Mouse (Mus musculus) adrenal gland (tissue): ENCODE results near the gene Pofut2.

Source experiments
- intact Hi-C: fragments of 180-260 bp; cut with DNase I; formaldehyde crosslinking; loops from one replicate; pipeline ENCODE4 v1.15.1; 2025

The Pofut2 gene

GRCm38 (mm10) chr10:77260166-77260875 lies 1.3 kb downstream of the Pofut2 start:
- intact Hi-C loops: no loop called here

DNA sequence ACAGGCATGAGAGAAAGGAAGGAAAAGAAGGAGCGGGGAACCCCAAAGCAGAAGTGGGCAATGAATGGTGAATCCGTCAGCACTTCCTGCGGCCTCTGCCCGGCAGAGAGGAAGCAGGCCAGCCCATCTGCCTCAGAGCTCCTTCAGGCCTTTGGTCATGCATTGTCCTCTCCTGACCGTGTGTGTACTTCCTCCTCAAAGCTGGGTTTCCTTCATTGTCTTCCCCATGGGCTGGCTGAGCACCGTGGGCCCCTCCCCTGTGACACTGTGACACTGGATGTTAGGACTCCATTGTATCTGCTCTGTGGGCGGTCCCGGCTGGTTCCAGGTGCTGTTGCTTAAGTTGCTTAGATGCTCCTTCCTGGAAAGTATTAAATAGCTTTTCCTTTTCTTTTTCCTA lies 7.3 kb downstream of the Pofut2 start:
- intact Hi-C loops: no loop called here

DNA sequence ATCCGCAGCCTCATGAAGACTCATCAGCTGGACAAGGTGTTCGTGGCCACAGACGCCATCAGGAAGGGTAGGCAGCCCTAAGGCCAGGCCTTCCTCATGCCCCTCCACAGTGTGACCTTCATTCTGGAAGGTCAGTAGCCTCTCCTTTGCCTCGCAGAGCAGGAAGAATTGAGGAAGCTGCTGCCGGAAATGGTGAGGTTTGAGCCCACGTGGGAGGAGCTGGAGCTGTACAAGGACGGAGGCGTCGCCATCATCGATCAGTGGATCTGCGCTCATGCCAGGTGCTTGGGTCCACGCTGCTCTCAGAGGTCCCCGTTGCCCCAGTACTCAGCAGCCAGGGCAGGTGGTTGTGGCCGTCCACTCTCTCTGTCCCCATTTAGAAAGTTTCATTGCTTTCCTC lies 8.0 kb downstream of the Pofut2 start:
- intact Hi-C loops: no loop called here

DNA sequence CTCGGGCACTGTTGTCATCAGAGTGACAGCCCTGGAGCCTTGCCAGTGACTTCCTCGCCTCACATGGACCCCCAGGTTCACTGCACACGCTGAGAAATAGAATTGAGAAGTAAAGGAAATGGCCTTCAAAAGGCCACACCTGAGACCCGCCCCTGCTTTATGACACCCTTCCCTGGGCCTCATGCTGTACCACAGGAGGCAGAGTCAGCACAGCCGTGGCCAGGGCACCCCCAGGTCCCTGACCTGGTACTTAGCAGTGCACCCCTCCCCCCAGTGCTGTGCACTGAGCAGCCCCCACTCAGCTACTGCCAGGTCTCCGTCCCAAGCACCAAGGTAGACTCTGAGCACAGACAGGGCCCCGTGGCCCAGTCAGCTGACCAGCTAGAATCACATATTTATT lies 10.1 kb downstream of the Pofut2 start:
- intact Hi-C loops: no loop called here

DNA sequence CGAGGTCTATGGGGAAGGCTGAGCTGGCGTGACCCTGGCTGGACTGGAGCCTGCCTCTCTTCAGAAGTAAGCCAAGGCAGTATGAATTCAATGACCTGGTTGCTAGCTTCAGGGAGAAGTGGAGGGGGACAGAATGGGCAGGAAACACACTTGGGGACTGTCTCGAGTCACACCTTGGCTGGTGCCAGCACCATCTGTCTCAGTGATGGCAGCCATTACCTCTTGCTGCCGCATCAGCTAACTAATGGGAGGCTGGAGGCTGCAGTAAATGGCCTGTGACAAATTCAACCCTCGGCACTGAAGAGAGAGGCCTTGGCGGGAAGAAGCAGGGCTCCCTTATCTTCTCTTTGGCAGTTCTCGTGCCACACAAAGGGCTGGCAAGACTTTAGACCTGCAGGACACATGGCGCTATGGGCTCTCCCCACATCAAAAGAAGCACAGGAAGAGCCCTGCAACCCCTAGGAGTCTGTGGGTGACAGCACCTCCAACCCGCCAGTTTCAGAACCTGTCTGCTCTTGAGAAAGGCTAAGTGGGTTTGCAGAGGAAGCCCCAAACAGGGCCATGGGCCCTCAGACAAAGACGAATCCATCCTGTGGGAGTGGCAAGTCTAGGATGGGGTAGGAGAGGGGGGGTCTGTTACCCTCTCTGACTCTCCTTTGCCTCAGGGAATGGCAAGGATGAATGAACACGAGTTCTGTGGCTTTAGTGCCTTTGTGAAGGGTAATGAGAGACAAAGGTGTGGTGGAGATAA lies 14.1 kb downstream of the Pofut2 start:
- intact Hi-C loops: no loop called here

DNA sequence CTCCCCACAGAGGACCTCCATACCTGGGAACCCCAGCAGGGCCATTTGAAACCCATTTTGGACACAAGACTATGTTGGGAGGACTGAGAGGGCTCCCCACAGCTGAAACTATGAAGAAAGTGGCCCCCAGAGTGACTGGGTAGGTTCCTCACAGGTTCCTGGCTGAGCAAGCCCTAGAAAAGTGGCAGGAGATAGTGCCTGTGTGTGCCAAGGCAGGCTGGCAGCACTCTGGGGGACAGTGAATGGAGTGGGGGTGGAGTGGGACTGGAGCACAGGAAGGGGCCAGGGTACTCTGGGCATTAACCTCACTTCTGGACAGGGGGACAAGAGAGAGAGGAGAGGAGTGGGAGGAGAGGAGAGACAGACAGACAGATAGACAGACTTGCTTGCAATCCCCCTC lies 14.8 kb downstream of the Pofut2 start:
- intact Hi-C loops: no loop called here

DNA sequence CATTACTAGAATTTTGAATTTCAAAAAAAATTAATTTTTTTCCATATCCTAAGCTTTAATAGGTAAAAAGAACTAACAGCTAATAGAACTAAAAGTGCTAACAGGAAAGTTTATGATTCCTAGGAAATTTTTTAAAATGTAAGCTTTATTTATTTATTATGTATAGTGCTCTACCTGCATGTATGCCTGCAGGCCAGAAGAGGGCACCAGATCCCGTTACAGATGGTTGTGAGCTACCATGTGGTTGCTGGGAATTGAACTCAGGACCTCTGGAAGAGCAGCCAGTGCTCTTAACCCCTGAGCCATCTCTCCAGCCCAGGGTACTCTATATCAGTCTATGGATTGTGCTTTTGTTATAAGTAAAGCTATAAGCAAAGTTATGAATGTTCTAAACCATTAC lies 23.1 kb downstream of the Pofut2 start:
- intact Hi-C loops: loop anchor here (1.0 to 2.0 kb wide), 2 partner anchors 71 to 227 kb away; no protein-coding TSS in a partner anchor

- intact Hi-C loops: loop anchor here (1.0 to 2.0 kb wide), 2 partner anchors 70 to 226 kb away; no protein-coding TSS in a partner anchor
These were observed 23.8 kb downstream of the Pofut2 start for GRCm38 (mm10) chr10:77282822-77283221.

- intact Hi-C loops: loop anchor here (5.0 kb wide), 1 partner anchor 277 kb away; no protein-coding TSS in a partner anchor
These were observed 25.8 kb downstream of the Pofut2 start for GRCm38 (mm10) chr10:77284832-77285231.

- intact Hi-C loops: loop anchor here (5.0 kb wide), 1 partner anchor 275 kb away; no protein-coding TSS in a partner anchor
These were observed 28.6 kb downstream of the Pofut2 start for GRCm38 (mm10) chr10:77287626-77288025.

DNA sequence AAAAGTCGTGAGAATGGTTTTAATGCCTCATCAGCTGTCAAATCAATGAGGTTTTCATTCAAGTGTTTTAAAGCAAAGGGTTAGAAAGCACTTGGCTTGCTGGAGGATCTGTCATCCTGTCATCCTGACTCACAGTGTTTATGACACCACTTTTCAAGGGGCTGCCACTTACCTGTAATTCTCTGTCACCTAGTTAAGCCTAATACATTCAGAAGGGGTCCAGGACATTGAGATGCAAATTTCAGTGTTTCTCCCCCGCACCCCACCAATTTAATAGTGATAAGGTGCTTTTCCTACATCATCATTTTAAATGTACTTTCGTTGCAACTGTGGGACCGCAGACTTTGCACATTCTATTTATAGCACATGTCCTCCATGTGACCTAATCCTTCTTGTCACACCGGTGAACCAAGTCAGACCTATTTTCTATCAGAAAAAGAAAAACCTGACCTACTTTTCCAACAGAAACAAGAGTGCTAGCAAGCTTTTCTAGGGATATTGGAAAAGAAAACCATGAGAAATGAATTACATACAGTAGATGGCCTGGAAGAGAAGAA lies 29.7 kb downstream of the Pofut2 start:
- intact Hi-C loops: loop anchor here (5.0 kb wide), 1 partner anchor 274 kb away; no protein-coding TSS in a partner anchor

DNA sequence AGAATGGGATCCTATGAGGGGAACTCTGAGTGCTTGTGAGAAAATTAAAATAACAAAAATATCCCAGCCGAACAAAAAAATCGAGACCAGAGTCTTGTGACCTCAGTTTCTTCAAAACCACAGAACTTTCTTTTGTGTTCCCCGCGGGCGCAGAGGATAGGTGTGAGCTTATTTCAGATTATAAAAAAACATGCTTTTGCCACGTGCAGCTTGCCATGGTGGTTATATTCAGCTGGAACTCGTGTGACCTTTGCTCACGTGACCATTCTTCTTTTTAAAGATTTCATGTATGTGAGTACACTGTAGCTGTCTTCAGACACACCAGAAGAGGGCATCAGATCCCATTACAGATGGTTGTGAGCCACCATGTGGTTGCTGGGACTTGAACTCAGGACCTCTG lies 30.5 kb downstream of the Pofut2 start:
- intact Hi-C loops: loop anchor here (5.0 kb wide), 1 partner anchor 273 kb away; no protein-coding TSS in a partner anchor

- intact Hi-C loops: no loop called here
These were observed 31.8 kb downstream of the Pofut2 start for GRCm38 (mm10) chr10:77290624-77291366.

DNA sequence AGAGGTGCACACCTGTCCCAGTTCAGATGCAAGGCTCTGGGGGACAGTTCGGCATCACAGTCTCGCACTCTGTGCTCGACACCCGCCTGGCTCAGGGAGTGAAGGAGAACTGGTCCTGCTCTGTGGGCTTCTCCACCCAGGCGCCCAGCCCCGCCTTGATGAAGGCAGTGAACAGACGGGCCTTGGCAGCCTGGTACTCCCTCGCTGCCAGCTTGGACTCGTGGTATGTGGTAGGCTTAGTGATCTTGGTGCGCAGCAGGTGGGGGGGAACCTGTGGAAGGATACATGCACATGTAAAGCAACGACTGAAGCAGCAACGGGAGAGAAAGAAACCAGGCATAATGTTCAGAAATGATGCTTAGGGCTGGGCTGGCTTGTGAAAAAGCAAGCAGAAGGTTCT lies 35.7 kb downstream of the Pofut2 start:
- intact Hi-C loops: no loop called here

DNA sequence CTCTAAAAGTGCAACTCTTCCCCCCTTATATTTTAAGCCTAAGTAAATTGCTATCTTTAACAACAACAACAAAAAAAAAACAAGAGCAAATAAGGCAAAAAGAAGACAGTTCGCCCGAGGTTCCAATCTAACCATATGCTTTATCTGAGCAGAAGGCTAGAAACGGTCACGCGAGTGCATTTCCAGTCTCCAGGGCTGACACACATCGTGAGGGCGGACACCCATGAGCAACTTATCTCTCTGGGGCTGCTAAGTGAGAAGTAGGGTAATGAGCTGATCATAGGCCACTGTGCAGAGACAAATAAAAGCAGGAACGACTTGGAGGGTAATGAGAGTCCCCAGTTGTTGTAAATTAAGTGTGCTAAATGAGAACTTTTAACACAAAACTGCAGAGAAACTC lies 39.6 kb downstream of the Pofut2 start:
- intact Hi-C loops: no loop called here

DNA sequence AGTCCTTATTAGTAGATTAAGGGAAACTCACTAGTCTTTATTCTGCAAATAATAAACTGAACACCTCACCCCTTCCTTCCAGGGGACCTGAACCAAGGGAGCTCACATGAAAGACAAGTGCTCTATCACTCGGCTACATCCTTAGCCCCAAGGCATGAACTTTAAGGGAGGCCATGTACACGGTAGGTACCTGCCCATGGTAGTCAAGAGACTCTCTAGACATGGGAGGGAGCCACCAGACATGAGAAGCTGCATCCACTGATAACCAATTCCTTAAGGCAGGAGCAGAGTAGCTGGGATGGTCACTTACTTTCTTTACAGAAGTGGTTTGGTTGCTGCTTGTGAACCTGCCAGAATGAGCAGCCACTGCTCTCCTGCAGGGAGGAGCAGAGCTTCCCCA lies 40.2 kb downstream of the Pofut2 start:
- intact Hi-C loops: no loop called here

DNA sequence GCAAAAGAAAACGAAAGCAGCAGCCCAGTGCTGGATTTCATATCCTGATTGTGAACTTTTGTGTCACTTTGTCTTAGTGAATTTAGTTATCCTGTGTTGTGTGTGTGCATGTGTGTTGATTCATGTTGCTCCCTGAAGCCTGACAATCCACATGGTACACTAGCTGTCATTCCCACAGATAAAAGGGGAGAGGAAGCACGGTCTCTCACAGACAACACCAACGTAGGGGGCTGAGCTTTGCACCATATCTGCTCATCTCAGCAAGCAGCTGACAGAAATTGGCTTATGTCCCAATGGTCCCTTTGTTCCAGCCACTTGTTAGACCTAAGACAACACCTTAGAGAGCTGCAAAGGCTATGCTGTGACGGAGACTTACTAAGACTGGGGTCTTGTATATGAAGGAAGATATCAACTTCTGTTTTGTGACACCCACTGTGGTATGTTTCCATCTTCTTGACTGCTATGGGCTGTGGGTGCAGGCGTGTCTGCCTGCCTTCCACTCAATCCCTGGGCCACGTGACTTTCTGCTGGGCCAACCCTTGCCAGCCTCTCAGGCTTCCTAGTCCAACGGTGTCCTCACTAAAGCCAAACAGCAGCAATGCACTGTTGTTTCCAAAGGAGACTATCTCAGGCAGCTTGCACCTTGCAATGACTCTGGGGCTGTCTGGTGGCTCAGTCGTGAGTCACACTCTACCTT lies 41.4 kb downstream of the Pofut2 start:
- intact Hi-C loops: no loop called here

DNA sequence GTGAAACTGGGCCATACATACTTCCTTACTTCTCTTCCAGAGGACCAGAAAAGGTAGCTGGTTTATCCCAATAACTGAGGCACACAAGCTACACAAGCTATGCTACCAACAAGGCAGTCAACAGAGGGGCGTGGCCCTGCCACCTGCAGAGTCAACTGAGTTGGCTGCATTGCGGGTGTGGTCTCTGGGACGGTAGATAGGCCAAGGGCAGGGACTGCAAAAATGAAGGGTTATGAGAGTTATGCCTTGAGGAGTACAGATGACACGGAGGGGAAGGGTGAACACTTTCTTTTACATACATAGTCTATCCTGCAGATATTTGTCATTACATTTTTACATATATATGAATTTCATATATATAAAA lies 41.9 kb downstream of the Pofut2 start:
- intact Hi-C loops: no loop called here

GRCm38 (mm10) chr10:77304362-77304761 lies 45.3 kb downstream of the Pofut2 start:
- intact Hi-C loops: no loop called here

DNA sequence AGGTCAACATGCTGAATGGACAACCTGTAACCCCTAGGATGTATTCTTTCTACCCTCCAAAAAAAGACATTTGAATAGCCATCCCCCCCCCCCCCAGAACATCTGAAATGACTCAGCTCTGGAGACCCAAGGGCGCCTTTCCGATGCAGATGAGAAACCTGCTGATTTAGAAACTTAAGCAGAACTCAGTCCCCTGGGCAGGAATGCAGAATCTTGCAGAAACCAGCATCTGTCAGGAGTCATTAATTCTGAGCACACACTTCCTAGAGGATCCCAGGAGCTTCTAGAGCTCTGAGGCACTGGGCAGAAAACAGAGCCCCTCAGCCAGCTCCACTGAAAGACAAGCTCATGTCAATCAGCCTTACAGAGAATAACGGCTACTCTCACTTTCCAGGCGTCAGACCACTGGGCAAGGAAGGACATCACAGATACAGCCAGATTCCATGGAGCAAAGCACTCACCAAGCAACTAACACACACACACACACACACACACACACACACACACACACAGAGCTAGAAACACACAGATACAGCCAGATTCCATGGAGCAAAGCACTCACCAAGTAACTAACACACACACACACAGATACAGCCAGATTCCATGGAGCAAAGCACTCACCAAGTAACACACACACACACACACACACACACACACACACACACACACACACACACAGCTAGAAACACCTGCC lies 46.0 kb downstream of the Pofut2 start:
- intact Hi-C loops: no loop called here
